Mouse (Mus musculus): Measurements from ENCODE around the gene Lce1k. TPM values are rescaled to one million over a fixed set of nuclear protein-coding genes. Genes with fewer than 3 reads are reported as not detected.

Lce1k gene
- polyA plus RNA-seq (2012; rRNA removed; ENCODE audit: low replicate concordance), result not detected in 2 replicates

DNA sequence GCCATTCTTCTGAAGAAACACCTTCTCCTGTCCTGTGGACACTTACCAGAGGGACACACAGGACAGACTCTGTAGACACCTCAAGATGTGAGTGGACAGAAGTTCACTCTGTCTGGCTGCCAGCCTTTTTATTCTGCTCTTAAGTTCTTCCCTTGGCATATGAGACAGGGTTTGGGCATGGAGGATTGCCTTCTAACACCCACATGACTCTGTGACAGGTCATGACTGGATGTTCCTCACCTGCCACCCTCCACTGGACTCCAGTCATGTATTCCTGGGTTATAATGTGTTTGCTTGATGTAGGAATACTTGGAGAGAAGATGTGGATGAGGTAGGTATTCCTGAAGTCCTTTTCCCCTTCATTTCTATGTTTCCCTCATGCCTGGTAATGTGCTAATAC, at the start of gene Lce1k:
Lce1k (minus strand) TSS at position 101 of the 400 bp plus-strand sequence.

DNA sequence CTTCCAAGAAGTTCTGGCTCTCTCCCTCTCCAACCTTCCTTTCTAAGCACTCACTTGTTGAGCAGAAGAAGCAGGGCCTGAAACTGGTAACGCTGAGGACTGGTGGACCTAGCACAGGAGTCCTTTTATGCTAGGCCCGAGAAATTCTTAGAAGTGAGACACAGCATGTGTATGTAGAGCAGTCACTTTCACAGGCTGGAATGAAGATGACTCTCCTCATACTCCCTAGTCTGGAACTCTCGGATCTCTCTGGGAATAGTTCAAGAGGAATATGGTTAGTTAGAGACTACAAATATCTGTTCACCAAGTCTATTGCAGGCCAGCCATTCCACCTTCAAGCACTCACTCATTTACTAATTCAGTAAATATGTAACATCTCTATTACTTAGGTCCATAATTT, 43.5 kb upstream of the Lce1k start, which contains the start of gene Lce1l:
Lce1l (minus strand) TSS at position 101 of the 400 bp plus-strand sequence.

DNA sequence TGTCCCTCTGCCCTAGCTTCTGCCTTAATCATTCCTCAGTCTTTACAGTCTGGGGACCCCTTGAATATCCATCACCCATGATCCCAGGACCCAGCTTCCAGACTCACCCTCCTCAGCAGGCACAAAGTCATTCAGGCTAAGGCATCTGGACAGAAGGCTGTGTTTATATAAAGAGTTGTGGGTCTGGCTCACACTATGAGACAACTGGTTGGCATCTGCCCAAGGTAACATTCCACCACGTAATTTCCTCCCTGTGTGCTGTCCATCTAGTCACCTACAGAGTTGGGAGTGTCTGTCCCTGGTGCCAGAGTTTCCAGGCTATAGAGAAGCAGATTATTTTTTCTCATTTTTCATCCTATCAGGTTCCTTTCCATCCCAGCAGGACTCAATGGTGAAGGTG, 19.4 kb upstream of the Lce1k start, which contains the start of gene Kprp:
Kprp (minus strand) TSS at position 140 of the 400 bp plus-strand sequence.

DNA sequence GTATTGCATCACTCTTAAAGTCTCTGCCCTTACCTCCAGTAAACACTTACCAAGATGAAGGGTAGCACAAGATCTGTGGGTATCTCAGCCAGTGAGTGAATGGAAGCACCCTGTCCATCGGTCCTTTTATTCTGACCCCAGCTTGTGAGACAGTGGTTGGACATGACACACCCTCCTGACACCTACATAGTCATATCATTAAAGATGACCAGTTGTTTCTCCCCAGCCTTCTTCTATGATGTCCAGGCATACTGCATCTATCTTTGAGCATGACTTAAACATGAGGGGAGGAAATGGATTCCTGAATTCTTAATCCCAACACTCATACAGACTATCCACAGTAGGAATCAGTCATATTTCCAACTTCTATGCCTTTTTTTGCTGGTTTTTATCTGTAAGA, 17.3 kb downstream of the Lce1k start, which contains the start of gene Lce1j:
Lce1j (minus strand) TSS at position 101 of the 400 bp plus-strand sequence.

DNA sequence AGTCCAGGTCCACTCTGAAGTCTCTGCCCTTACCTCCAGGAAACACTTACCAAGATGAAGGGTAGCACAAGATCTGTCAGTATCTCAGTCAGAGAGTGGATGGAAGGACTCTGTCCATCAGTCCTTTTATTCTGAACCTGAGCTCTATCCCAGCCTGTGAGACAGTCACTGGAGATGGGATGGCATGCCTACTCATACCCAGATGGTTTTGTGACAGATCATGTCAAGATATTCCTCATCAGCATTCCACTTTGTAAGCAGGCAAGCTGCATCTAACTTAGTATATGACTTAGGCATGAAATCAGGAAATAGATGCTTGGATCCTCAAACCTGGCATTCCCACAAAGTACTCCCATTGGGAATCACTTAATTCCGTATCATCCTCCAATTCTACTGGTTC, 28.9 kb downstream of the Lce1k start, which contains the start of gene Lce1i:
Lce1i (minus strand) TSS at position 101 of the 400 bp plus-strand sequence.

DNA sequence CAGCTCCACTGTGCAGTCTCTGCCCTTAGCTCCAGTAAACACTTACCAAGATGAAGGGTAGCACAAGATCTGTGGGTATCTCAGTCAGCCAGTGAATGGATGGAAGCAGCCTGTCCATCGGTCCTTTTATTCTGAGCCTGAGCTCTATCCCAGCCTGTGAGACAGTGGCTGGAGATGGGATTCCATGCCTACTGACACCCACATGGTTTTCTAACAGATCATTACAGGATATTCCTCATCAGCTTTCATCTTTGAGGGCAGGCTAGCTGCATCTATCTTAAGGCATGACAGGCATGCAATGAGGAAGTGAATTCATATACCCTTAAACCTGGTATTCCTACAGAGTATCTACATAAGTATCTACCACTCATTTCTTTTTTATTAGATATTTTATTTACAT, 42.7 kb downstream of the Lce1k start, which contains the start of gene Lce1h:
Lce1h (minus strand) TSS at position 101 of the 400 bp plus-strand sequence.

Other genes starting within 250 kb of the Lce1k start
- 0.31 TPM in 1 of 2 replicates, not detected in the other for gene Ivl, start 234.2 kb downstream of the Lce1k start, polyA plus RNA-seq (2012; rRNA removed; ENCODE audit: low replicate concordance)
- not detected in 2 replicates for gene Smcp, start 218.9 kb downstream of the Lce1k start, polyA plus RNA-seq (2012; rRNA removed; ENCODE audit: low replicate concordance)
- not detected in 2 replicates for gene 2210017I01Rik, start 200.4 kb downstream of the Lce1k start, polyA plus RNA-seq (2012; rRNA removed; ENCODE audit: low replicate concordance)
- not detected in 2 replicates for gene Lce6a, start 186.2 kb downstream of the Lce1k start, polyA plus RNA-seq (2012; rRNA removed; ENCODE audit: low replicate concordance)
- not detected in 2 replicates for gene Lce1a1, start 159.6 kb downstream of the Lce1k start, polyA plus RNA-seq (2012; rRNA removed; ENCODE audit: low replicate concordance)
- not detected in 2 replicates for gene Lce1b, start 151.0 kb downstream of the Lce1k start, polyA plus RNA-seq (2012; rRNA removed; ENCODE audit: low replicate concordance)
- gene Lce1a2, start 137.6 kb downstream of the Lce1k start, polyA plus RNA-seq (2012; rRNA removed; ENCODE audit: low replicate concordance), result not detected in 2 replicates
- gene Lce1c, start 128.6 kb downstream of the Lce1k start, polyA plus RNA-seq (2012; rRNA removed; ENCODE audit: low replicate concordance), result not detected in 2 replicates
- not detected in 2 replicates for gene Lce1d, start 120.7 kb downstream of the Lce1k start, polyA plus RNA-seq (2012; rRNA removed; ENCODE audit: low replicate concordance)
- gene Lce1e, start 98.8 kb downstream of the Lce1k start, polyA plus RNA-seq (2012; rRNA removed; ENCODE audit: low replicate concordance), result not detected in 2 replicates
- gene Lce1f, start 87.5 kb downstream of the Lce1k start, polyA plus RNA-seq (2012; rRNA removed; ENCODE audit: low replicate concordance), result not detected in 2 replicates
- not detected in 2 replicates for gene Gm38119, start 68.8 kb downstream of the Lce1k start, polyA plus RNA-seq (2012; rRNA removed; ENCODE audit: low replicate concordance)
- not detected in 2 replicates for gene Lce1g, start 55.6 kb downstream of the Lce1k start, polyA plus RNA-seq (2012; rRNA removed; ENCODE audit: low replicate concordance)
- not detected in 2 replicates for gene Lce1h, start 42.8 kb downstream of the Lce1k start, polyA plus RNA-seq (2012; rRNA removed; ENCODE audit: low replicate concordance)
- not detected in 2 replicates for gene Lce1i, start 29.0 kb downstream of the Lce1k start, polyA plus RNA-seq (2012; rRNA removed; ENCODE audit: low replicate concordance)
- gene Lce1j, start 17.4 kb downstream of the Lce1k start, polyA plus RNA-seq (2012; rRNA removed; ENCODE audit: low replicate concordance), result not detected in 2 replicates
- gene Kprp, start 19.4 kb upstream of the Lce1k start, polyA plus RNA-seq (2012; rRNA removed; ENCODE audit: low replicate concordance), result not detected in 2 replicates
- not detected in 2 replicates for gene Lce1l, start 43.4 kb upstream of the Lce1k start, polyA plus RNA-seq (2012; rRNA removed; ENCODE audit: low replicate concordance)
- gene 2310050C09Rik, start 62.3 kb upstream of the Lce1k start, polyA plus RNA-seq (2012; rRNA removed; ENCODE audit: low replicate concordance), result not detected in 2 replicates
- not detected in 2 replicates for gene Lce3a, start 118.3 kb upstream of the Lce1k start, polyA plus RNA-seq (2012; rRNA removed; ENCODE audit: low replicate concordance)
- not detected in 2 replicates for gene Lce3b, start 125.1 kb upstream of the Lce1k start, polyA plus RNA-seq (2012; rRNA removed; ENCODE audit: low replicate concordance)
- gene Lce3c, start 136.6 kb upstream of the Lce1k start, polyA plus RNA-seq (2012; rRNA removed; ENCODE audit: low replicate concordance), result 0.27 TPM in 1 of 2 replicates, not detected in the other
- gene Lce3d, start 149.5 kb upstream of the Lce1k start, polyA plus RNA-seq (2012; rRNA removed; ENCODE audit: low replicate concordance), result not detected in 2 replicates
- gene Lce3e, start 159.2 kb upstream of the Lce1k start, polyA plus RNA-seq (2012; rRNA removed; ENCODE audit: low replicate concordance), result not detected in 2 replicates
- gene Lce3f, start 184.3 kb upstream of the Lce1k start, polyA plus RNA-seq (2012; rRNA removed; ENCODE audit: low replicate concordance), result not detected in 2 replicates
- not detected in 2 replicates for gene Crct1, start 207.8 kb upstream of the Lce1k start, polyA plus RNA-seq (2012; rRNA removed; ENCODE audit: low replicate concordance)
- not detected in 2 replicates for gene Lce1m, start 211.2 kb upstream of the Lce1k start, polyA plus RNA-seq (2012; rRNA removed; ENCODE audit: low replicate concordance)

Data from subcutaneous adipose tissue, adult 2 months (tissue).